Mouse (Mus musculus) heart, embryonic 12.5 days (tissue): ENCODE data around the gene Atf7ip. TPM values are rescaled to one million over a fixed set of nuclear protein-coding genes. Genes with fewer than 3 reads are reported as not detected.
A peak's percentile ranks its signal among the peaks of the same experiment; 100 is the strongest.

Source experiments
- ATAC-seq: fragments of 200-750 bp; cut with Nextera tagmentation; 2 replicates; pipeline ENCODE4 v1.8.0; 2017; ENCODE audit warnings: moderate TSS enrichment, moderate library complexity; ENCODE audit not compliant: insufficient number of reproducible peaks, low FRiP score
- H3K27ac ChIP-seq: fragments of 300-500 bp; sonication (generic); 2 replicates; pipeline ENCODE4 v1.5.1; 2016; ENCODE audit warnings: mild to moderate bottlenecking, moderate library complexity; ENCODE audit not compliant: poor library complexity, severe bottlenecking
- H3K27me3 ChIP-seq: fragments of 300-500 bp; sonication (generic); replicated peaks from 2 replicates; pipeline ENCODE4 v1.6.1; 2016; ENCODE audit warnings: mild to moderate bottlenecking, moderate library complexity
- H3K36me3 ChIP-seq: fragments of 300-500 bp; sonication (generic); 2 replicates; pipeline ENCODE4 v1.6.1; 2016; ENCODE audit warnings: mild to moderate bottlenecking, moderate library complexity
- H3K4me1 ChIP-seq: fragments of 300-500 bp; sonication (generic); replicated peaks from 2 replicates; pipeline ENCODE4 v1.6.1; 2016; ENCODE audit warnings: mild to moderate bottlenecking
- H3K4me2 ChIP-seq: fragments of 300-500 bp; sonication (generic); 2 replicates; pipeline ENCODE4 v1.6.1; 2016; ENCODE audit warnings: mild to moderate bottlenecking, moderate library complexity
- H3K4me3 ChIP-seq: fragments of 300-500 bp; sonication (generic); 2 replicates; pipeline ENCODE4 v1.5.1; 2016; ENCODE audit warnings: mild to moderate bottlenecking
- H3K9ac ChIP-seq: fragments of 300-500 bp; sonication (generic); 2 replicates; pipeline ENCODE4 v1.6.1; 2016; ENCODE audit warnings: mild to moderate bottlenecking, moderate library complexity
- H3K9me3 ChIP-seq: fragments of 300-500 bp; sonication (generic); replicated peaks from 2 replicates; pipeline ENCODE4 v1.6.1; 2016; ENCODE audit warnings: mild to moderate bottlenecking, moderate library complexity
- WGBS: fragments of 180-500 bp; shearing (Covaris S2); methylation state at CpG from one replicate; pipeline ENCODE4 v1.1.7; 2016; 5-methylcytosine and 5-hydroxymethylcytosine counted together
- polyA plus RNA-seq: library from polyadenylated mRNA; unstranded; fragments of >200 nt; fragmentation: Nextera tagmentation; extraction: Ambion mirVana; gene quantifications from 2 replicates; pipeline ENCODE4 v1.2.1, GENCODE M21; 2016

Atf7ip gene
- polyA plus RNA-seq, 1 experiment from 2014 or later: 51.5 TPM

- 43% methylated on average over 36 of the region's 36 CpGs for WGBS
- Histone ChIP-seq H3K4me3 (peak overlapping the region; percentile 12), H3K36me3 (no peaks in the 10 kb centered on the region), H3K9me3 (peaks cover 9% of the 10 kb centered on the region; the same call in 1 of the 2 replicates), H3K9ac (no peak overlapping the region; the same call in 1 of the 2 replicates), H3K27ac (no peak overlapping the region), H3K27me3 (no peaks in the 10 kb centered on the region), H3K4me1 (peaks cover 16% of the 10 kb centered on the region), H3K4me2 (peak overlapping the region; percentile 60)
- peak; percentile 39; the same call in 1 of the 2 replicates for ATAC-seq
Measured at GRCm38 (mm10) chr6:136486801-136487553, 19.0 kb upstream of the Atf7ip start.

- H3K36me3 ChIP-seq: no peaks in the 10 kb centered on the region
- no peak overlapping the region for H3K4me3 ChIP-seq
- peaks cover 8% of the 10 kb centered on the region; the same call in 1 of the 2 replicates for H3K9me3 ChIP-seq
- ATAC-seq: no peak
- no peak overlapping the region for H3K4me2 ChIP-seq
- 89% methylated on average over 1 of the region's 1 CpGs for WGBS
- H3K27ac ChIP-seq: no peak overlapping the region
- no peak overlapping the region for H3K9ac ChIP-seq
- no peaks in the 10 kb centered on the region for H3K27me3 ChIP-seq
- H3K4me1 ChIP-seq: peaks cover 22% of the 10 kb centered on the region
Measured at GRCm38 (mm10) chr6:136487554-136487950, 18.4 kb upstream of the Atf7ip start.

- Histone ChIP-seq H3K36me3 (no peaks in the 10 kb centered on the region), H3K4me1 (peaks cover 22% of the 10 kb centered on the region), H3K9ac (no peak overlapping the region), H3K4me2 (no peak overlapping the region), H3K9me3 (peaks cover 8% of the 10 kb centered on the region; the same call in 1 of the 2 replicates), H3K4me3 (no peak overlapping the region), H3K27ac (no peak overlapping the region), H3K27me3 (no peaks in the 10 kb centered on the region)
- no peak for ATAC-seq
- WGBS: 74% methylated on average over 3 of the region's 3 CpGs
Measured at GRCm38 (mm10) chr6:136489899-136490298, 16.1 kb upstream of the Atf7ip start.

- no peak overlapping the region for H3K4me3 ChIP-seq
- H3K27ac ChIP-seq: no peak overlapping the region
- no peaks in the 10 kb centered on the region for H3K36me3 ChIP-seq
- H3K27me3 ChIP-seq: no peaks in the 10 kb centered on the region
- H3K4me2 ChIP-seq: no peak overlapping the region
- peaks cover 22% of the 10 kb centered on the region for H3K4me1 ChIP-seq
- WGBS: 65% methylated on average over 6 of the region's 6 CpGs
- peaks cover 8% of the 10 kb centered on the region; the same call in 1 of the 2 replicates for H3K9me3 ChIP-seq
- no peak overlapping the region for H3K9ac ChIP-seq
- ATAC-seq: no peak
Measured at GRCm38 (mm10) chr6:136490516-136491475, 15.2 kb upstream of the Atf7ip start.

GRCm38 (mm10) chr6:136491631-136492030 lies 14.3 kb upstream of the Atf7ip start:
- Histone ChIP-seq H3K4me2 (no peak overlapping the region), H3K9ac (no peak overlapping the region), H3K9me3 (peaks cover 8% of the 10 kb centered on the region; the same call in 1 of the 2 replicates), H3K27ac (peak overlapping the region; percentile 49; the same call in 1 of the 2 replicates), H3K4me1 (peaks cover 17% of the 10 kb centered on the region), H3K27me3 (no peaks in the 10 kb centered on the region), H3K4me3 (no peak overlapping the region), H3K36me3 (no peaks in the 10 kb centered on the region)
- 77% methylated on average over 5 of the region's 5 CpGs for WGBS
- ATAC-seq: no peak

GRCm38 (mm10) chr6:136492251-136492650 lies 13.7 kb upstream of the Atf7ip start:
- H3K27me3 ChIP-seq: no peaks in the 10 kb centered on the region
- H3K9me3 ChIP-seq: peaks cover 8% of the 10 kb centered on the region; the same call in 1 of the 2 replicates
- peak; percentile 51; the same call in 1 of the 2 replicates for ATAC-seq
- peaks cover 12% of the 10 kb centered on the region; the same call in 1 of the 2 replicates for H3K4me1 ChIP-seq
- H3K9ac ChIP-seq: no peak overlapping the region
- WGBS: 46% methylated on average over 4 of the region's 4 CpGs
- H3K4me3 ChIP-seq: no peak overlapping the region
- H3K4me2 ChIP-seq: no peak overlapping the region
- H3K36me3 ChIP-seq: no peaks in the 10 kb centered on the region
- peak overlapping the region; percentile 49; the same call in 1 of the 2 replicates for H3K27ac ChIP-seq

- Histone ChIP-seq H3K9ac (no peak overlapping the region), H3K4me3 (no peak overlapping the region), H3K4me1 (peaks cover 18% of the 10 kb centered on the region; the same call in 1 of the 2 replicates), H3K36me3 (no peaks in the 10 kb centered on the region), H3K27ac (no peak overlapping the region), H3K9me3 (peaks cover 5% of the 10 kb centered on the region; the same call in 1 of the 2 replicates), H3K27me3 (no peaks in the 10 kb centered on the region), H3K4me2 (no peak overlapping the region)
- 85% methylated on average over 7 of the region's 7 CpGs for WGBS
- no peak for ATAC-seq
Measured at GRCm38 (mm10) chr6:136493486-136493885, 12.5 kb upstream of the Atf7ip start.

GRCm38 (mm10) chr6:136493910-136494751 lies 11.8 kb upstream of the Atf7ip start:
- Histone ChIP-seq H3K36me3 (no peaks in the 10 kb centered on the region), H3K9ac (no peak overlapping the region), H3K27ac (no peak overlapping the region), H3K9me3 (0 out of 2 replicates have a peak, but pooled peaks cover 3% of the 10 kb centered on the region), H3K4me2 (no peak overlapping the region), H3K4me3 (no peak overlapping the region), H3K4me1 (peaks cover 18% of the 10 kb centered on the region; the same call in 1 of the 2 replicates), H3K27me3 (no peaks in the 10 kb centered on the region)
- no peak for ATAC-seq
- 85% methylated on average over 12 of the region's 12 CpGs for WGBS

GRCm38 (mm10) chr6:136495023-136495422 lies 10.9 kb upstream of the Atf7ip start:
- H3K27me3 ChIP-seq: no peaks in the 10 kb centered on the region
- 89% methylated on average over 12 of the region's 12 CpGs for WGBS
- no peaks in the 10 kb centered on the region for H3K36me3 ChIP-seq
- H3K9me3 ChIP-seq: peaks cover 3% of the 10 kb centered on the region; the same call in 1 of the 2 replicates
- H3K4me2 ChIP-seq: no peak overlapping the region
- H3K9ac ChIP-seq: no peak overlapping the region
- peaks cover 18% of the 10 kb centered on the region; the same call in 1 of the 2 replicates for H3K4me1 ChIP-seq
- no peak overlapping the region for H3K4me3 ChIP-seq
- no peak for ATAC-seq
- no peak overlapping the region for H3K27ac ChIP-seq

- H3K4me2 ChIP-seq: no peak overlapping the region
- no peak overlapping the region for H3K4me3 ChIP-seq
- no peak overlapping the region for H3K27ac ChIP-seq
- H3K36me3 ChIP-seq: no peaks in the 10 kb centered on the region
- peaks cover 3% of the 10 kb centered on the region for H3K9me3 ChIP-seq
- no peaks in the 10 kb centered on the region for H3K27me3 ChIP-seq
- no peak; the same call in 1 of the 2 replicates for ATAC-seq
- 63% methylated on average over 5 of the region's 5 CpGs for WGBS
- peaks cover 5% of the 10 kb centered on the region; the same call in 1 of the 2 replicates for H3K4me1 ChIP-seq
- no peak overlapping the region for H3K9ac ChIP-seq
Measured at GRCm38 (mm10) chr6:136497744-136498143, 8.2 kb upstream of the Atf7ip start.
